Mouse (Mus musculus) liver, adult 2 months (tissue): ENCODE measurements around the gene Ccr7.

Experiments used
- CTCF ChIP-seq: fragments of 200-500 bp; IDR thresholded peaks from 2 replicates; pipeline ENCODE4 v1.5.1; 2011; ENCODE audit warnings: low read depth, low read length, control low read depth
- POLR2A ChIP-seq: fragments of 200-500 bp; IDR thresholded peaks from 2 replicates; pipeline ENCODE4 v1.6.1; 2011; ENCODE audit warnings: low read length, control low read depth; ENCODE audit not compliant: insufficient read depth; ENCODE audit errors: extremely low read depth

- no peak for TF ChIP-seq CTCF
- no peak for TF ChIP-seq POLR2A
Measured at GRCm38 (mm10) chr11:99187348-99187747, 32.5 kb upstream of the Ccr7 start.
